Mouse (Mus musculus): ENCODE measurements around the gene Neurl2.

The Neurl2 gene

GRCm38 (mm10) chr2:164786388-164786885, 46.8 kb downstream of the Neurl2 start:
- no peak for DNase-seq (ENCODE audit: low read depth)

- DNase-seq (ENCODE audit: low read depth): peak; percentile 39
Measured at GRCm38 (mm10) chr2:164785481-164786387, 47.5 kb downstream of the Neurl2 start, which contains the start of gene Snx21. Gene Snx21, plus strand, starts transcription at chr2:164785823.

DNA sequence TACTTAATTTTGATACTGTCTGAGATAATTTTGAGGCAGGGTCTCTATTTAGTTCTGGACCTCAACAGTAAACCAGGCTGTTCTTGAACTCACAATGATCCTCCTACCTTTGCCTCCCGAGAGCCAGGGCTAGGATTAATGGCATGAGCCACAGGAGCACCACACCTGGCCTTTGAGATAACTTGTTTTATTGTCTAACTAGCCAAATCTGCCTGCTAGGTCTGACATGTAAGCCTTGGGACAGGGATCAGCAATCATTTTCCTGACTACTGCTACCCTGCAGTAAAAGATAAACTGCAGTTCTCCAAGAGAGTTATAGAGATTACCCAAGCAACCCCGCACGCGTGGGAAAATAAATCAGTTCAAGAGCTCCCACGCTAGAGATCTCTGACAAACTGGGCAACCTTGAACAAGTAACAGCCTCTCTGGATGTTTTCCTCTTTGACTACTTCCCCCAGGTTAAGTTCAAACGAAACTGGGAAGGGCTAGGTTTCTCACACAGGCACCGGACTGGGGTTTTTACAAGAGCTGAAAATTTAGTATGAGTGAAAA, 48.3 kb downstream of the Neurl2 start:
- DNase-seq (ENCODE audit: low read depth): no peak

DNA sequence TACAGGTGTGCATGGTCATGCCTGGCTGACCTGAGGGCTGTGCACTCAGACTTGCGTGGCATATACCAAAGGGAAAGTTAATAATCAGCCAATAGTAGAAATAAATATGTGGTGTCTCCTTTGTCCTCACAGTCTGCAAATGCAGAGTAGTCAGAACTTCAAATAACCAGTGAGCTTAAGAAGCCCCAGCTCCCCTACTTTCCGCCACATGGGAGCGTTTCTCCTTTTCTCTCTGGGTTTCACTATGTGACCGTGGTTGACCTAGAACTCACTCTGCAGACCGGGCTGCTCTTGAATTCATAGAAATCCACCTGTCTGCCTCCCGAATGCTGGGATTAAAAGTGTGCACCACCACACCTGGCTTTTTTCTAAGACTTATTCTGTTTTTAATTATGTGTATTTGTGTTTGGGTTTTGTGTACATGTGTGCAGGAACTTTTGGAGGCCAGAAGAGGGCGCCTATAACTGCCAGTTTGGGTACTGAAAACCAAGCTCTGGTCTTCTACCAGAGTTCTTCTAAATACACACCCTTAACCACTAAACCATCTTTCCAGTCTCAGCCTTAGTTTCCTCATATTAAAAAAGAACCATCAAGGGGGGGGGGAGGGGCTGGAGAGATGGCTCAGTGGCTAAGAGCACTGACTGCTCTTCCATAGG, 49.2 kb downstream of the Neurl2 start:
- DNase-seq (ENCODE audit: low read depth): no peak

DNA sequence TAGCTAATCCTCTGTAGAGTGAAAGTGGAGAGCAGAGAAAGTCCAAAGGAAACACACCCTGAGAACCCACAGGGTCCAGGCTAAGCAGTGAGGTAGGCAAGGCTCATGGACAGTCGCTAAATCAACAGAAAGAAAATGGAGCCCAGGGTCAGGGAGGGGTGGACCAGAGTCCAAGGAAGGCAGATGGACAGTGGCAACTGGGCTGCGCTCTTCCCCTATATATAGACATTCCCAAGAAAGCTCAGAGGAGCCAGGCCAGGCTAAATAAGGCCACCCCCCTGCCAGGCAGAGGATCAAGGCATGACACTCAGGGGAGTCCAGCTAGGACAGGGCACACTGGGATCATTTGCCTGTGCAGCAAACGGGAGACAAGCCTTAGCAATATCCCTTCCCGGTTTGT, 51.4 kb downstream of the Neurl2 start:
- DNase-seq (ENCODE audit: low read depth): no peak
